Comparison of ENCODE assay signal across 8 mouse cellular contexts in genomic region chr11:98750351-98751201, GRCm38 (mm10). TPM values are rescaled to one million over a fixed set of nuclear protein-coding genes. Genes with fewer than 3 reads are reported as not detected.
DNase-seq lines count a peak whose midpoint lies in the region; ATAC-seq and TF ChIP-seq lines count a peak whose summit lies in the region.

No protein-coding gene starts in this region.

- H3K9me3 ChIP-seq in liver, postnatal 0 days (ENCODE audit: low read length) = no peaks in the 10 kb centered on the region

- no peaks in the 10 kb centered on the region for H3K36me3 ChIP-seq in C2C12 (ENCODE audit: control insufficient read depth, insufficient read depth)
- H3K36me3 ChIP-seq in liver, postnatal 0 days (replicated peaks; ENCODE audit: insufficient read depth, low read length) = no peaks in the 10 kb centered on the region

- H3K4me1 ChIP-seq in liver, postnatal 0 days (ENCODE audit: insufficient read depth) = peaks cover 92% of the 10 kb centered on the region

- peaks cover 4% of the 10 kb centered on the region for H3K79me3 ChIP-seq in C2C12 (ENCODE audit: low read depth)

- intact Hi-C loops in heart, postnatal 14 days (cut with DNase I) = no loop called here

- 28% methylated on average over 16 of the region's 17 CpGs for WGBS in liver, postnatal 0 days (ENCODE audit: insufficient replicate concordance)

- no peak for TF ChIP-seq CTCF in C2C12 (IDR thresholded peaks at IDR 0.05; ENCODE audit: control insufficient read depth, insufficient read depth, insufficient read length)
- no peak for TF ChIP-seq CTCF in liver, postnatal 0 days (IDR thresholded peaks at IDR 0.05; ENCODE audit: low read depth)

- H3K27ac ChIP-seq in liver, postnatal 0 days (ENCODE audit: low read depth) = peak overlapping the region; percentile 44

- DNase-seq in adrenal gland, postnatal 36 days = peak; percentile 80 to 81
- peak; percentile 82 for DNase-seq in fat pad, adult 2 months (ENCODE audit: extremely low read depth, low read depth, low spot score)
- DNase-seq in heart, postnatal 14 days = peak; percentile 65 to 72
- peak; percentile 87 to 93 for DNase-seq in kidney, postnatal 4 days
- DNase-seq in liver, postnatal 0 days = peak; percentile 71
- DNase-seq in retina, postnatal 1 day = peak; percentile 96

- H3K79me2 ChIP-seq in C2C12 (ENCODE audit: control insufficient read depth, insufficient read depth) = peaks cover 24% of the 10 kb centered on the region

- H3K27me3 ChIP-seq in C2C12 (ENCODE audit: control insufficient read depth, insufficient read depth, insufficient read length) = no peaks in the 10 kb centered on the region
- H3K27me3 ChIP-seq in liver, postnatal 0 days (ENCODE audit: insufficient read depth, low read length) = no peaks in the 10 kb centered on the region

- H3ac ChIP-seq in C2C12 (ENCODE audit: control insufficient read depth, insufficient read length, low read depth) = peak overlapping the region; percentile 21

- peak overlapping the region; percentile 3 for H3K4me3 ChIP-seq in C2C12 (ENCODE audit: insufficient read depth, poor library complexity, severe bottlenecking)
- no peak overlapping the region for H3K4me3 ChIP-seq in liver, postnatal 0 days (ENCODE audit: low read depth, low read length)

- no peak for TF ChIP-seq EP300 in liver, postnatal 0 days (IDR thresholded peaks at IDR 0.05; ENCODE audit: low read depth)

- H3K4me2 ChIP-seq in liver, postnatal 0 days (ENCODE audit: low read depth, low read length) = peak overlapping the region; percentile 45

- no peak for ATAC-seq in liver, postnatal 0 days
- ATAC-seq in inflammation-experienced regulatory T-cells, adult 6 months = no peak

- H3K9ac ChIP-seq in liver, postnatal 0 days (replicated peaks) = peak overlapping the region; percentile 54

TF ChIP-seq in C2C12, 6 proteins besides CTCF, POLR2A, EP300 and RAD21:
- TF ChIP-seq FOSL1 (IDR thresholded peaks at IDR 0.05; ENCODE audit: insufficient read depth, low read length, poor library complexity, severe bottlenecking) (no peak), MYOG (IDR thresholded peaks at IDR 0.05; ENCODE audit: control insufficient read depth, extremely low read depth, insufficient read length) (no peak), USF1 (IDR thresholded peaks at IDR 0.05; ENCODE audit: low read depth) (peak; percentile 41), MAX (IDR thresholded peaks at IDR 0.05) (no peak)

RNA-seq across cellular contexts. Expression of gene Thra, which starts 10.1 kb away (rescaled TPM):
- polyA plus RNA-seq in C2C12 (2012; fragmentation: generic; extraction: Trizol) = 28.1 TPM
- 10 to 100 TPM; 69.2 to 91.7 TPM for total RNA-seq in adrenal gland, postnatal 36 days (2021)
- 100 to 1,000 TPM; 123 to 130 TPM for total RNA-seq in heart, postnatal 14 days (2021)
- polyA plus RNA-seq in liver, postnatal 0 days (2015; fragmentation: Nextera tagmentation; extraction: Ambion mirVana) = 5.1 and 6.1 TPM in 2 replicates
- polyA plus RNA-seq in inflammation-experienced regulatory T-cells, adult 6 months (2017; shearing (Covaris generic)) = 1 to 10 TPM; 1.3 to 6.3 (median 5.2) TPM

RNA-seq across cellular contexts. Expression of gene Med24, which starts 21.3 kb away (rescaled TPM):
- 33.1 TPM for polyA plus RNA-seq in C2C12 (2012; fragmentation: generic; extraction: Trizol)
- 10 to 100 TPM; 46.9 to 52.0 TPM for total RNA-seq in adrenal gland, postnatal 36 days (2021)
- 10 to 100 TPM; 49.5 to 49.8 TPM for total RNA-seq in heart, postnatal 14 days (2021)
- polyA plus RNA-seq in liver, postnatal 0 days (2015; fragmentation: Nextera tagmentation; extraction: Ambion mirVana) = 10.5 and 10.9 TPM in 2 replicates
- 10 to 100 TPM; 23.8 to 32.5 (median 28.3) TPM for polyA plus RNA-seq in inflammation-experienced regulatory T-cells, adult 6 months (2017; shearing (Covaris generic))

RNA-seq across cellular contexts. Expression of gene Nr1d1, which starts 24.6 kb away (rescaled TPM):
- polyA plus RNA-seq in C2C12 (2012; fragmentation: generic; extraction: Trizol) = 22.3 TPM
- 100 to 1,000 TPM; 116 to 171 TPM for total RNA-seq in adrenal gland, postnatal 36 days (2021)
- total RNA-seq in heart, postnatal 14 days (2021) = 10 to 100 TPM; 20.7 to 31.5 TPM
- 2.0 and 4.2 TPM in 2 replicates for polyA plus RNA-seq in liver, postnatal 0 days (2015; fragmentation: Nextera tagmentation; extraction: Ambion mirVana)
- polyA plus RNA-seq in inflammation-experienced regulatory T-cells, adult 6 months (2017; shearing (Covaris generic)) = 1 to 10 TPM; 6.5 to 8.4 (median 7.3) TPM

RNA-seq across cellular contexts. Expression of gene Msl1, which starts 44.7 kb away (rescaled TPM):
- 40.5 TPM for polyA plus RNA-seq in C2C12 (2012; fragmentation: generic; extraction: Trizol)
- 100 to 1,000 TPM in 1 of 2 experiments, 10 to 100 TPM in 1; 94.2 to 106 TPM for total RNA-seq in adrenal gland, postnatal 36 days (2021)
- total RNA-seq in heart, postnatal 14 days (2021) = 10 to 100 TPM; 71.2 to 71.8 TPM
- polyA plus RNA-seq in liver, postnatal 0 days (2015; fragmentation: Nextera tagmentation; extraction: Ambion mirVana) = 5.4 and 6.5 TPM in 2 replicates
- 10 to 100 TPM; 16.7 to 26.3 (median 20.4) TPM for polyA plus RNA-seq in inflammation-experienced regulatory T-cells, adult 6 months (2017; shearing (Covaris generic))

RNA-seq across cellular contexts. Expression of gene Csf3, which starts 49.5 kb away (rescaled TPM):
- polyA plus RNA-seq in C2C12 (2012; fragmentation: generic; extraction: Trizol) = not detected
- not detected for total RNA-seq in adrenal gland, postnatal 36 days (2021)
- total RNA-seq in heart, postnatal 14 days (2021) = not detected
- not detected in 2 replicates for polyA plus RNA-seq in liver, postnatal 0 days (2015; fragmentation: Nextera tagmentation; extraction: Ambion mirVana)
- not detected for polyA plus RNA-seq in inflammation-experienced regulatory T-cells, adult 6 months (2017; shearing (Covaris generic))
